Mouse (Mus musculus) mature B cell (primary cell): Measurements from ENCODE around the gene H2-Eb2.
"Not testable (repeated sequence)": the region's sequence is repeated elsewhere in the genome, so short reads cannot be mapped to it uniquely, and the experiment has no call there.

Source experiments
- in situ Hi-C: fragments of 300-500 bp; cut with MboI; formaldehyde crosslinking; loops from 2 replicates; pipeline ENCODE4 v1.14.3; 2019

Gene H2-Eb2

DNA sequence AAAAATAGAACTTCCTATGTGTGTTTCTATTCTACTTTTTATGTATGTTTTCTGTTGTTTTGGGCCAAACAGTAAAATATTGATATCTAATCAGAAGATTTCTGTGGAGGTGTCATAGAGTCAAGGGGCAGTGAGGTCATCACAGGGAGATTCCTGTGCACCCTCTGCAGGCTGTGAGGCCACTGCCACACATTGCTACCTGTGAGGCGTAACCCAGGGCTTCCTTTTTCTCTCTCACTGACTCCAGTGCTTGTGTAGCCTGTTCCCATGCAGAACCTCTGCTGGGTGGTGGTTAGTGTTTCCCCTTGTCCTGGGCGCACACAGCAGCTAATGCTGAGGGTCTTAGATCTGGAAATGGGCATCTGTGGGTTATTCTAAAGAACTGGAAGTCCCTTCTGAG is 19.1 kb upstream of the H2-Eb2 start:
- in situ Hi-C loops: no loop called here

DNA sequence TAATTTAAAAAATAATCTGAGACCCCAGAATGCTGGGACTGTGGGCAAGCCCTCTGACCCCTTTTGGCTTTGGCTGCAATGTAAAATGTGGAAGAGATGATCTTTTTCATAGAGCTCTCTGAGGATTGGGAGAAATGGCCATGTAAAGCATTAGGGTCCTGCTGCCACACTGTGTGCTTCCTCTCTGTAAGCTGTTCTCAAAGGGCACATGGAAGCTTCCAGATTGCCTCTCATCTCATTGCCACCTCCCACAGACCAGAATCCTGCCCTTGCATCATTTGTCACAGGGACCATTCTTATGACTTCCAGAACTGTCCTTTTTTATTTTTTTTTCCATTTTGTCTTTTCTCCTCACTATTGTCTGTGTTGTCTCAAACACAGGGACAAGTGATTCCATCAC is 18.2 kb upstream of the H2-Eb2 start:
- in situ Hi-C loops: no loop called here

DNA sequence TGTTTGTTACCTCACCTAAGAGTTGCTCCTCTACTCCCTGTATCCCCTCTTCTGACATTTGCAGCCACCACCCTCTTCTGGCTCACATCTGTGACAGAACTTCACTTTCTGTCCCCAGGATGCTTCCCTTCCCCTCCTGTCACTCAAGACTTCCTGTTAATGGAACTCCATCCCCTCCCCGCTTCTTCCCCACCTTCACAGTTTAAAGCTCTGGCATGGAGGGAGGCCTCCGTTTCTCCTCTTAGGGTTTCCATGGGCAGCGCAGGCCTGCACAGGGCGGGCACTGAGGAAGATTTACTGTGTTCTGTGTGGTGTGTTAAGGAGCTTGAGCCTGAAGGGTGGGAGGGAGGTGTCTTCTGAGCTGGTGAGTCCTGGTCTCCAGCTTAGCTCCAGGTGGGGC is 17.3 kb upstream of the H2-Eb2 start:
- in situ Hi-C loops: no loop called here

DNA sequence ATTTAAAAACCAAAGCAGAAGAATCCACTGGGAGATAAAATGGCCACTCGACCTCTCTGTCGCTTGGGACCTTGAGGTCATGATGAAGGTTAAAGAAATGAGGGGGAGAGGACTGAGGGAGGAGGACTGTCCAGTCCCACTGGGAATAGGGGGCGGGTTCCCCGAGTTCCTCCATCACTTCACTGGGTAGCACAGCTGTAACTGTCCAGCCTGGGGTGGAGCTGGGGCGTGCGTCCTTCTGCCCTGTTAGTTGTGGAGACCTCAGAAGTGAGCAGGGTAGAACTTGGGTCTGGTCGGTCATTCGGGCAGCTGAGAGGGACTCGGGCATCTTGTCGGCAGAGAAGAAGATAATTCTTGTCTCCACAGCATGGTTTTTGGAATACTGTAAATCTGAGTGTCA is 16.2 kb upstream of the H2-Eb2 start:
- in situ Hi-C loops: no loop called here

DNA sequence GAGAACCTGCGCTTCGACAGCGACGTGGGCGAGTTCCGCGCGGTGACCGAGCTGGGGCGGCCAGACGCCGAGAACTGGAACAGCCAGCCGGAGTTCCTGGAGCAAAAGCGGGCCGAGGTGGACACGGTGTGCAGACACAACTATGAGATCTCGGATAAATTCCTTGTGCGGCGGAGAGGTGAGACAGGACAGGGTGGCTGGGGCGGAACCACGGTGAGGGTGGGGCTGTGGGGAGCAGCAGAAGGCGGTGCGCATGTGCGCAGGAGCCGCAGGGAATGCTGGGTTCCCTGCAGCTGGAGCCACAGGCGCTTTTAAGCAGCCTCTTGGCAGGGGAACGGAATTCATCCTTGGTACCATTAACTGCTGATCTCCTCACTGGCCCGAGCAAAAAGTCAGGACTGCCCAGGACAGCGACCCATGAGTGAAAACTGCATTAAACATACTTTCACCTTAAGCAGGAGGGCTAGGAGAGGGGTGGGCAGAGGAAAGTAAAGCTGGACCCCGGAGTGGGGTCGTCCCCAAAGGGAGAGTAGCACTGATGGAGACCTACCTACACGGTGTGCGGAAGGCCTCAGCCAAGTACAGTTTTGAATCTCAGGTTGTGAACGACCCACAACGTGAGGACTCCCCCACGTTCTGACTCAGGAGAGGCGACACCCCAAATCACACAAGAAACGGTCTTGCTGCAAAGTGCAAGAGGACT is 15.6 kb upstream of the H2-Eb2 start:
- in situ Hi-C loops: no loop called here

DNA sequence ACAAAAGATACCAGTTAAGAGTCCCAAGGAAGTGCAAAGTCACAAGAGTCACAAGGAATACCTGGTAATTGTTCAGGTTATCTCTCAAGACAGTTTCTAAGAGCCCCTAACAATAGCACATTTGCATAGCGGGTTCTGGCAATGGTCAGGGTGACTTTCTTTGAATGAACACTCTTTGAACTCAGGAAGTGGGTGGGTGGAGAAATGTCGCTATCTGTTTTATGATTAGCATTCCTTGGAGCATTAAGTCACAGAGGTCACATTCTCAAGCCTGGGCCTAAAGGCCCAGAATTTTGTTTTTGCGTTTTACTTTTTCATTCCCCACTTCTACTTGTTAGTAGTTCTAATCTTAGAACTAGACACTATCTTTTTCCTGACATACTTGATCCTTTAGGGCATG is 14.9 kb upstream of the H2-Eb2 start:
- in situ Hi-C loops: not testable (repeated sequence)

DNA sequence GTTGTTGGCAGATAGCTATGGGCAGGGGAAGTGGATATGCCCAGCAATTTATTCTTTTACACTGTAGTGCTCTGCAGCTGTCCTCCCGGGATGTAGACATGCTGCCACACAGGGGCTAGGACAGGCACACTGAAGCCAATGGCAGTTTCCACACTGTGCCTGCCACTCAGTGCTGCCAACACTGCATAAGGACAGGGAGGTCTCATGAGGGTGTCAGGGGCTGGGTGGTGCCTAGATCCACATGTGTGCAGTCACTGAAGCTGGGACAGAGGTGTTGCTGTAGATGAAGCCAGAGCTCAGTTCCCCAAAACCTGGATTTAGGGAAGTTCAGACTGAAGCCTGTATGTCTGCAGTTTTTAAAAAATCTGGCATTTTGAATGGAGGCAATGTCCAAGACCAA is 13.3 kb upstream of the H2-Eb2 start:
- in situ Hi-C loops: no loop called here

DNA sequence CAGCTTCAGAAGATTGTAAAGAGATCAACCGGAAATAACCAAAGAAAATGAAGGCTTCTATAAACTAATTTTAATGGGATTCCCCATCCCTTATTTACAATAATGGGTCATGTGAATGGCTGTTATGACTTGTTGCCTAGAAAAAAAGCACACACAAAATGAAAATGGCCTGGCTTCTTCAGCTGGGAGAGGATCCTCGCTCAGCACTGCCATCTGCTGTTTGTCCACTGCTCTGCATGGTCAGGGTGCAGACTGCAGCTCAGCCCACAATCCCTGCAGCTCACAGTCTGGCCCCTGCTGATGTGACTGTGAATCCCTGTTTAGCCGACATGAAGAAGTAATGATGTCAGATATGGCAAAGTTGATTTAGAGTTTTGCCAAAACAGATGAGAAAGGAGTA is 12.1 kb upstream of the H2-Eb2 start:
- in situ Hi-C loops: no loop called here

DNA sequence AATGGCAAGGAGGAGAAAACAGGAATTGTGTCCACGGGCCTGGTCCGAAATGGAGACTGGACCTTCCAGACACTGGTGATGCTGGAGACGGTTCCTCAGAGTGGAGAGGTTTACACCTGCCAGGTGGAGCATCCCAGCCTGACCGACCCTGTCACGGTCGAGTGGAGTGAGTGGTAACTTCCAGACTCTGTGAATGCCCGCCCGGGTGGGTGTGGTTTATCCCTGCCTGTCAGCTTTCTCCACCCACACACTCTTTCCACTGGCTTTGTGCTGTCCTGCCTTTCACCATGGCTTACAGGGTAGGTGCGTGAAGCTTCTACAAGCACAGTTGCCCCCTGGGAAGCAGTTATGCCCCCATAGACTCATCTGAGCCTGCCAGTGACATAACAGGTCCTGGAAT is 11.2 kb upstream of the H2-Eb2 start:
- in situ Hi-C loops: no loop called here

DNA sequence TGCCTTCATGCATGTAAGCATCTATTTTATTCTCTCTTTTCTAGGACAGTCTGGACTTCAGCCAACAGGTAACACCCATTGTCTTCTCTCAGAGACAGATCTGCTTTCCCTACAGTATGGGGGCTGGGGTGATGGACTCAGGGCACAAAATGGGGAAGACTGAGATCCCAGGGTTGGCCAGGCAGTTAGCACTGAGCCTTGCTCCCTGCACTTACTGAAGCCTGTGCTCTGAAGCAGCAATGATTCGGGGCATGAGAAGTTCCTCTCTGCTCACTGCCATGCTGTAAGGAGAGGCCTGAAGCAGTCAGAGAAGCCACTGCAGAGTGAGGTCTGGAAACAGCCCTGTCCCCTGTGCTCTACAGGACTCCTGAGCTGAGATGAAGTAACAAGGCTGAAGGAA is 10.0 kb upstream of the H2-Eb2 start:
- in situ Hi-C loops: no loop called here

DNA sequence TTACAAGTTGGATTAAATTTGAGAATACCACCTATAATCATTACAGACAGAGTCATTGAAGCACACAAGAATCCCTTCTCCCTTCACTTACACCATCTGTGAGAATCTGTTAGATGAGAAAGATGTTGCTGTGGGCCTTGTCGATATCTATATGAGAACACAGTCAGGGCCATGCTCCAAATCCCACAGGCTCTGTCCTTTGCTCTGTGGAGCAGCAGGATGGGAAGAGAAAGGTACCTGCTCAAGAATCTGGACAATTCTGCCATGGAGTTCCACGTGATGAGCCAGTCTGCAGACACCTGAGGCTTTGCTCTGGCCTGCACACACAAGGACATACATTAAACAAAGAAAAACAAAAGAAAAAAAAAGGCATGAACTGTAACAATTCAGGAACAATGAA is 8.8 kb upstream of the H2-Eb2 start:
- in situ Hi-C loops: no loop called here

DNA sequence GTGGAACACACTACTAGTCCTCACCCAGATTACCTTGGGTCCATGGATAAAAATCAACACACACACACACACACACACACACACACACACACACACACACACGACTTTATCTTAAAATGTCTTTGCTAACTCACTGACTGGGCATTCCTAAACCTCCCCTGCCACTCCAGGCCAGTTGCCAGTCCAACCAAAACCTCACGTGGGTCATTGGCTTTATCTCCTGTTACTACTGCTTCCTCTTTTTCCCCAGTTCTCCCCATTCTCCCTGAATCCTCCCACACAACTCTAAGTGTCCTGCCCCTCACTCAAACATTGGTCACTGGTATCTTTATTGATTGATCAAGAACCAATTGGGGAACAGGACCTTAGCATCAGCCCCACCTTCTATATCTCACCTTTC is 8.2 kb upstream of the H2-Eb2 start:
- in situ Hi-C loops: no loop called here

DNA sequence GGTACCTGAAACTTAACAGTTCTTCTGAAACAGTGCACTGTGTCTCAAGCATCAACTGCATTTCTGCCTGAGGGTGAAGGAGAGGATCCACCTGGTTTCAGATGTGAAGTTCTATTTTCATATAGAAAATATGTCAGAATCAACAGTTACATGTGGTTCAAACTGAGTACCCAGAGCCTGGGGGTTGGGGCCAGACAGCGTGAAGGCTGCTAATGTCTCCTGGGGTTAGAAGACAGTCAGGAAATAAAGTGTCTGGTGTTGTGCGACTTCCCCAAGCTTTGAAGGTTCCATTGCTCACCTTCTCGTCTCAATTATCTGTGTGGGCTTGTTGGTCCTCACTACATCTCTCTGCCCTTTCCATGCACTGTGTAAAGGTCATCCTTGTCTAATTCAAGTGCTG is 908 bp downstream of the H2-Eb2 start:
- in situ Hi-C loops: no loop called here

DNA sequence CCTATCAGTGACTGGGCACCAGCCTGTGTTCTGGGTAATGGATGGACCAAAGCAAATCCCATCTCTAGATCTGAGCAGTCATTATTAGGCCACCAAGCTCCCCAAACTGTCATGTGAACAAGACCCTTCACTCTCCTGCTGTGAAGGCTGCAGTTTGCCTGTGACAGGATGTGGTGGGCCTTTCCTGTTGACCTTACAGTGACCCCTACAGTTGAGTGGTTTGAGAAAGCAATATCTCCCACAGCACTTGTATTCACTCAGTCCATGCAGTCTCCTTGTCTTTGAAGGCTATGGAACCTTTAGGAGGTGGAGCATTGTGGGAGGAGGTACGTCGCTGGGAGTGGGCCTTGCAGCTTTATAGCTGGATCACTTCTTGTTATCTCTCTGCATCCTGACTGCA is 4.3 kb downstream of the H2-Eb2 start:
- in situ Hi-C loops: no loop called here

DNA sequence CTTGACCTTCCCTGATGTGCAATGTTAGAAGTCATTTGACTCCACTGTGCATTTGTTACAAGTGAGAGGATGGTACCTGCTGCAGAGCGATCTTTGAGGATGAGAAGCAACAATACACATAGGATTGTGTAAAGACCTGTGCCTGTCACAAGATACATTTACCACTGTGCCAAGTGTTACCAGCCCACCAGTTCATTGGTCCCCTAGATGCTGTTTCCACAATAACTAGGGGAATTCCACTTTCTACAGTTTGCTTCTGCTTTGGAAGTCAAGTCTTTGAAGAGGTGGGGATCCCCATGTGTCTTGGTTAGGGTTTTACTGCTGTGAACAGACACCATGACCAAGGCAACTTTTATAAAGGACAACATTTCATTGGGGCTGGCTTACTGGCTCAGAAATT is 5.7 kb downstream of the H2-Eb2 start:
- in situ Hi-C loops: no loop called here

DNA sequence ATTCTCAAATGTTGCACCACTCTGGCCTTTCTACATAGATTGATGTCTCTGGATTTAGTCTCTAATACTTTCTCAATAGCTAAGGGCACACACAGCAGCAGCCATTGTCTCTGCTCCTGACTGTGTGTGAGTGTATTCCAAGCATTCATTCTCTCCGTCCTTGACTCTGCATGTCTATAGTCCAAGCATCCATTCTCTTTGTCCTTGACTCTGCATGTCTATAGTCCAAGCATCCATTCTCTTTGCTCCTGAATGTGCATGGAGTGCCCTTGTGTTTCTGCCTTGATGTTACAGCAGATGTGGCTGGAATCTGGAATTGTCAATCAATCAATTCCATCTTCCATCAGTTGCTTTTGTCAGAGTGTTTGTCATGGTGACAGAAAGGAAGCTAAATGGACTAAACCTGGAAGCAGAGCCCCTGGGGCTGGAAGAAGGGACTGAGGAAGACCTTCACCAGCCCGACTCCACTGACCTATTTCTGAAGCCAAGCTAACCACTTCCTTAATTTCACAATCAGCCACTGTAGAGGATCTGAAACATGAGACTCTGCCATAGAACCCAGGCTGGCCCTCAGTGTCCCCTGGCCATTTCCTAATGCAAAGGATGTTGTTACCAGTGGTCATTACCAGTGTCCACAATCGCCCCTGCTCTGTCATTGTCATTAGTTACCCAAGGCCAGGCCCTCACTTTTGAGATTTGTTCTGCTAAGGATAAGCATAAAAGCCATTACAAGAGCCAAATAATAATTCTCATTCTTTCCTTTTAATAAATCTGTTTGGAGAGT is 15.3 kb downstream of the H2-Eb2 start:
- in situ Hi-C loops: no loop called here

DNA sequence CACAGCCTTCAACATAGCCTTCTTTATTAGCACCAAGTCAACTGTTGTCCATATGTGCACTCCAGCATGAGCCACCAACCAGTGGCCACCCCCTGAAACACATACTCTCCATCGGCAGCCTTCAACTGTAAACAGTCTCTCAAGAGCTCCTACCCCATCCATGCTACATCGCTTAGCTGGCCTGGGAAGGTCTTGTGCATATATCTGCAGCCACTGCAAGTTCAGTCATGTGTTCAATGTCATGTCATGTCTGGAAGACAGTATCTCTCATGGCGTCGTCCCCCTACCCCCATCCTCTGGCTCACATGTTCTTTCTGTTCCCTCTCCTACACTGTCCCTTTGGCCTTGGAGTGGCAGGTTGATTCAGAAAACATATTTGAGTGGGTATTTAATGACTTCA is 19.4 kb downstream of the H2-Eb2 start:
- in situ Hi-C loops: no loop called here

DNA sequence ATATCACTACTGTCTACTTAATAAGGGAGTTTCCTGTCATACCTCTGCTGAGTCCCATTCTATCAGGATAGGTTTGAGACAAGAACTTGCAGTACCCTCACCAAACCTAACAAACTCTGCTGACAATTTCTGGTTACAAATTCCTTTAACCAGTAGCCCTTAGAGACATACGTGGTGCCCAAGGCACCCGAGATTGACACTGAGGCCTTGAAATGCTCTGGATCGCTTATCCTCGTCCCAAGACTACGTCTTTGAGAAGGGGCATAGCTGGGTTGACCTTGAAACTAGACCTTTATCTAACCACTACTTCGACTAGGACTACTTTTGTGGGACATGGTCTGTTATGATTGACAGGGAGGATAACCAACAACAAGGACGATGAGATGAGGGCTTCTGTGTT is 20.0 kb downstream of the H2-Eb2 start:
- in situ Hi-C loops: no loop called here

DNA sequence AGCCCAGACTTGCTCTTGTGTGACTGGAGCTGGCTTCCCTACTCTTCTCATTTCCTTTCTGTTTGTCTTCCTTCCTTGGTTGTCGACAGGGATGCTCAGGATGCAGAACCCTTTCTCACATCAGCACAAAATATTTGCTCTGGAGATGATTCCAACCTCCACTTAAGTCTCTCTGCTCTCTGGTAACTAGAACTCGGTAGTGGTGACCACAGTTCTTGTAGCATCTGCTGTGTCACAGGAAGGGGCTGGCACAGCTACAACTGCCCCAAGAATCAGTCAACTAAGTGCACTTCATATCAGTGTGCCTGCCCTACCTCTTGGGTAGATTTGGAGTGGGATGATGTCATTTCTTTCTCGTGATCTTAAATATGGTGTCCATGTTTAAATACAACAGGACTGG is 20.6 kb downstream of the H2-Eb2 start:
- in situ Hi-C loops: no loop called here

DNA sequence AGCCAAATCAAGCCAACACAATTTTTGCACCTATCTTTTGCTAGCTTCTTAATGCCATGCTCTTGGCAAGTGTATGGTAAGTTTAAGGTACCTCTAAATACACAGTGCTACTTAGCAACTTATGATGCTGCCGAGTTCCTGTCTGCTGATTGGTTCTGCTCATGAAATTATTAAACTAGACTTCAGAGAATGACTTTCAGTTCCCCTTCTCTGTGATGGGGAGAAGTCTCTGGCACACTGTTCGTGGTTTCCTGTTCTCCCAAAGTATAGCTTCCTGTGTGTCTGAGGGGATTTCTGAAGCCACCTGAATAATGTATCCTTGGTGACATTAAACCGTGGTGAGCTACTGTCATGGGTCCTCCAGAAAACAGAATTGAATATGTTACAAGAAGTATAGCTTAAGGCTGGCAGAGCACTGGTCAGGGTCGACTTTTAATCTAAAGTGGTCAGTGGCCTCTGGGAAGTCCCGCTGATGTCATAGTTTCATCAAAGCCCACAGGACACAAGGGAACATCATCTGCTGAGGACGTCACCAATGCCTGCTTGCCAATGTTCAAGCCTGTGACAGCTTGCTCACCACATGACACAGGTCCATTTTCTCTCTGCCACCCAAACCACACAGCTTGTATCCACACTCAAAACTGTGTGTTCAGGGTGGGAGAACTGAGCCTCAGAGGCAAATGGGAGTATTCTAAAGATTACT is 22.3 kb downstream of the H2-Eb2 start:
- in situ Hi-C loops: no loop called here

DNA sequence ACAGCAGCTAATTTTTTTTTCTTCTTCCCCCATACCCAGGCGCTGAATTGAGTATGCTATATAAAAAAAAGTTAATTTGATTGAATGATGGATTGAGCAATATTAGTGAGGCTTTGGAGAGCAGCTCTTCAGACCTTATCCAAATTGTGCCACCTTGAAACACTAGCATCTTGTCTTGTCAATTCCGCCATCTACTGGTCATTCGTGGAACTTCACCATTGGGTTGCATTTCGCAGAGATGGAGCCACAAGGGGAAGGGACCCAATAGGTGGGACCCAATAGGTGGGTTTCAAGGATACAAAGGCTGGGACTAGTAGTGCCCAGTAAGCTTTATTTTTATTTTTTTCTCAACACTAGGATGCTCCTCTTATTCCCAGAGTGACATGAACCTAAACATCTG is 24.0 kb downstream of the H2-Eb2 start:
- in situ Hi-C loops: no loop called here

DNA sequence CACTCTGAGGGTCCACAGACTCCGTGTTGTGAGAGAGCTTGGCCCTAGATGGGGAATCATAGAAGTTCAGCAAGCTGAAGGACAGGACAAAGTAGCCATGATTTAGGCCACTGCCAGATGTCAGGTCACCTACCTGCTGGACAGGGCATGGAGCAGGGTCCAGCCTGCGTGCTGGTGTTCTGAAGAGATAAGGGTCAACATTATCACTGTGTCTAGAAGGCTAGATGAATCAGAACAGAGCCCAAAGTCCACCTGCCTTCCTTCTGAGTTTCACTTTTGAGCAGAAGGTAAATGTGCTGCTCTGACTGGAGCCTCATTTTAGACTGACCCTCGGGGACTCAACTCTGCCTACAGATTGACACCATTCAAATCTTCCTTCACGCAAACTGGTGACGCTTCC is 29.1 kb downstream of the H2-Eb2 start, which contains the start of gene Btnl2:
Gene Btnl2 (plus strand): TSS at position 284 of the 400 bp plus-strand sequence.
- in situ Hi-C loops: loop anchor here (10.0 kb wide), 1 partner anchor 110 kb away; no protein-coding TSS in a partner anchor

DNA sequence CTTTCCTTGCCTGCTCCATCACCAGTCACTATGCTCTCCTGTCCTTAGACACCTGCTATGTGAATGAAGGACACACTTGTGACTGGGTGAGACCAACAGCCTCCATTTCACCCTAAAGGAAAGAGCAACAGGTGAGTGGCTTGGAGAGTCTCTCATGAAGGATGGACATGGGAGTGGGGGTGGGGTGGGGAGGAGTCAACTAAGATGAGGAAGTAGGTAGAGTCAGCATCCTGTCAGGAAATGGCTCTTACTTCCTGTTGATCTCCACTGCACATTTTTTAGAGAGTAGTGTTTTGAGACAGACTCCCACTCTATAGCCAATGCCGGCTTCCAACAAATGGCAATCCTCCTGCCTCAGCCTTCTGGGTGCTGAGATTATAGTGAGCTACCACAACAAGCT is 29.5 kb downstream of the H2-Eb2 start:
- in situ Hi-C loops: loop anchor here (10.0 kb wide), 1 partner anchor 110 kb away; no protein-coding TSS in a partner anchor
